Mouse (Mus musculus): ENCODE measurements around the gene Dab2ip.

Dab2ip gene

DNA sequence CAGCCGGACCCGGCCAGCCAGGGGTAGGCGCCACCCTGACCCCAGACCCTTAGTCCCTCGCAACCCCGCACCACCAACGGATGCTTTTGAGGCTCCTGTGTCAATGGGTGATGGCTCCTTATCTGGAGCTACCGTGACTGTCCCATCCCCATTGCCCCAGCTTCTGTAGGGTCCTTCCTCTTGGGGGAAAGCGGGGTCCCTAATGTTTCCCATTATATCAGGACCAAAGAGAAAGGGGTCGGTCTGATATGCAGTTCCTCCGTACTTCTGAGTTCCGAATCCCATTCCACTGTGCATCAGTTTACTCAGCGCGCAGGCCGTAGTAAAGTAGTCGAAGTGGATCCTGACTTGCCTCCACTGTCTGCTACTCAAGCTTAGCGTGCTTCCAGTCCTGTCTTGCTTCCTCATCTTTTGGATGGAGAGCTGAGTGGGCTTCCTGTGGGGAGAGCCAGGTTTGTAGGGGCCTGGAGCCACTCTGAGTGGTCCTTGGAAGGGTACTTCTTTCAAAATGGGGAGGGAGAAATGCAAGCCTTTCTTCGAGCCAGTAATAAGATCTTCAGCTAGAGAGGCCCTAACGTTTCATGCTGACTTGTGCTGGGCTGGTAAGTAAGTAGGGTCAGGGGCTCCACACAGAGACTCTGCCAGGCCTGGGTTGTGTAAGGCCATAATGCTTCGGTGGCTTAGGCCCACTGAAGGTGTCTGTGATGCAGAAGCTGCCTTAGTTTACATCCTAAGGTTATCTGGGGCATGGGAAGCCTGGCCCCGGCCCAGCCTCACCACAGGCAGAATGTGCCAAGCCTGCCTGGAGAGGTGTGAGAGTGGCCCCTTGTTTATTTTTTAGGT, 64.4 kb downstream of the Dab2ip start:
- DNase-seq (ENCODE audit: low spot score in 2 of 2), result no peak

DNA sequence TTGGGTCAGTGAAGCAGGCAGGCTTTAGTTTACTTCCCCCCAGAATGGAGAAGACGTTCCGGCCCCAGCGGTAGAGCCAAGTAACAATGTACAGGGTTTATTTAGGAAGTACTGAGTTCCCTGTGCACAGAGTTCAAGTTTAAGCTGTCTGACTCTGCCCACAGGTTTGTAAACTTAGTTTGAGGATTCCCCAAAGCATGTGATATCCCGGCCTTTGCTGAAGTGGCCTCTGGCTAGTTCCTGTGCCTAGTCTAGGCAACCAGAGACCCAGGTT, 65.0 kb downstream of the Dab2ip start:
- DNase-seq (ENCODE audit: low spot score in 2 of 2), result no peak

DNA sequence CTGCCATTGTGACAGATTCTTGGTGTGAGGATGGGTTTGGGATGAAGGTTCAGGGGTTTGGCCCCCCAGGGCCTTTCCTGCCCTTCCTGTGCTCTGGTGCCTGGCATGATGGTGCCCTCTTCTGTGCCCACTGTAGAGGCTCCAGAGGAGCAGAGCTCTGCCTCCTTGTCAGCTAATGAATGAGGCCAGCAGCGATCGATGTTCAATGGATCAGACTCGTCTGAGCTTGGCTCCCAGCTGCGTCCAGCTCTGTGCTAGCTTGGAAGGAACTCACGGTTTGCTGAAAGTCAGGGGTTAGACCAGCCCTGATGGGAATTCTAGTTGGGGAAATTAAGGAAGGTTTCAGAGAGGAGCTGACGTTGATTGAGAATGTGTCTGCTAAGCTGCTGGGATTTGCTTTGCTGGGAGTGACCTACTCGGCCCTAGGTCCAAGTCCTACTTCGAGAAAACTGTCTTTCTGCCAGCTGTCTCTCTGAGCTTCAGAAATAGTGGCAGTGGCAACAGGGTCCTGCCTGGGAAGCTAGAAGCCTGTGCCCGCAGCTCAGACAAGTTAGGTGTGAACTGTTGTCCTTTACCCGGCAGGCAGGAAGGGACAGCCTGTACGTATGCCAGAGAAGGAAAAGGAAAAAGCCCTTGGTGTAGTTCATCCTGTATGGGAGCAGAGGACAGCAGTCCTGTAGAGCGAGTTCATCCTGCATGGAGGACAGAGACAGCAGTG, 65.5 kb downstream of the Dab2ip start:
- no peak for DNase-seq (ENCODE audit: low spot score in 2 of 2)

DNA sequence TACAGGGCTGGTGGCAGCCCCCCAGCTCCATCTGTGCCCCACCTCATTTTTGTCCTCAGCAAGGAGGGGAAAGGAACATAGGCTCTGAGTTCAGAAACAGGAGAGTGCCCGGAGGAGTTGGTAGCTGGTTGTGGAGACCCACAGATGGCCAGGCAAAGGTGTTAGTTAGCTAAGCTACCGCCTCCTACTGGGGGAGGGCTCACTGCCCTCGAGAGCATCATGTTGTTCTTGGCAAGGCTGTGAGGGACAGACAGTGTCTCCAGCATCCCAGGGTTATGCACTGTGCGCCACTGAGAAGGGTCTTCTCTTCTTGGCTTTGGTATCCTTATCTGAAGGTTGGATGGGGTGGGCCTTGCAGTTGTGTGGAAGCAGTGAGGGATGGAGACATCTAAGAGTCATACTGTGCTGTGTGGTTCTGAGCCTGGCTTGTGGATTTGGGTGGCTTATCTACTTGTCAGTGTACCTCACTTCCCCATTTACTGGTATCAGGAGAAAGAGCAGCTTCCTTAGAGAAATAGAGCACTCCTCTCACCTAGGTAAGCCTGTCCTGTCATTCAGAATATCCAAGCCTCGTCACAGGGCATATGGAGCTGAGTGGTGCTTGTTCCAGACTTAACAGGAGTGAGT, 66.4 kb downstream of the Dab2ip start:
- DNase-seq (ENCODE audit: low spot score in 2 of 2), result no peak

DNA sequence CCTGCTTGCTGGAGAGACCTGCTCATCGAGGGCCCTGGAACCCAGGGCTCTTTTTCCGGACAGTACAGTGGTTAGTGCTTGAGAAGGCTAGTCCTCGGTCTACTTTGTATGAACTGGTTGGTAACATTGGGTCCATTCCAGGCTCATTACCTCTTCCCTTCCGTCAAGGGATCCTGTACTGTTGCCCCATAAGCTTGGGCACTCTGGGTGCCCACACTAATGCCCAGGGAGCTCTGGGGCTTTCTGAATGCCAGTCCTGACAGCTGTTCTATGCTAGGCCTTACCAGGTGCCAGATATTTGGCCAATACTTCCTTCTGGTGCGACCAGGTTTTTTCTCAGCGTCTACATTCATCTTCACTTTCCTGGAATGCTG, 66.9 kb downstream of the Dab2ip start:
- DNase-seq (ENCODE audit: low spot score in 2 of 2), result no peak

DNA sequence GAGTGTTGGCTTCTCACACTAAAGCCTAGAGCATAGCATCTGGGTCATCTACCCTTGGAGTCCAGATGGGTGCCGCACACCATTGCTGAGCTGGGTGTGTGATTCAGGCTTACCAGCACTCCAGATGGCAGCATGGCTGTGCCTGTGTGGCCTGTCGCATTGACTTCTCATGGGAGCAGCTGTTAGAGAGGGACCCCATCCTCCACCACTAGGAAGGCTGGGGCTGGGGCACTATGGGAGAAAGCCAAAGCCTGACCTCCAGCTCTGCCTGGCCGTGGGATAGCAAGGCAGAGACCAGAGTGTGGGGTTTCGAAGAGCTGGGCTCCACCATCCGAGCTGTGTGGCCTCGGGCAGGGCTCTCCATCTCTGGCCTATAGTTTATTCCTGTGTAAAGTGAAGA, 67.5 kb downstream of the Dab2ip start:
- no peak for DNase-seq (ENCODE audit: low spot score in 2 of 2)

DNA sequence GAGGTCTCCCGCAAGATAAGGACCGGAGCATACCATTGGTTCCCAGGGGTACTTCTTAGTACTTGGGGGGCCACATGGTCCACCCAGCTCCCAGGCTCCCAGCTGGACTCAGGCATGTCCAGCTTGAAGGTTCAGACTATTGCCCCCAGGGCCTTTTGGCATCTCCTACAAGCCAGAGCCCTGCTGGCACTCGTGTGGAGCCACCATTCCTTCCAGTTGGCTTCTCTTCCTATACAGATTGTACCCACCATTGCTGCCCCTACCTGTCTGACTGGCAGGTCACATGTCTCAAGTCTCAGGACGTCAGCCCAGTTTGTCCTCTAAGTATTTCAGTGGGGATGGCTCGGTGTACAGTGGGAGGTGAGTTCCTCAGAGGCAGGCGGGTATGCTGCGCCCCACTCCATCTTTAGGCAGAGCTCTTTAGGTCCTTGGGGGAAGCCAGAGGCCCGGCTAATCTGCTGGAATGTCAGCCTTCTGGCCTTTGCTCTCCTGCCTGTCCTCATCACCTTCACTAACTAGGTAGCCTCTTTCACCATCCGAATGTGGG, 68.2 kb downstream of the Dab2ip start:
- DNase-seq (ENCODE audit: low spot score in 2 of 2), result no peak

DNA sequence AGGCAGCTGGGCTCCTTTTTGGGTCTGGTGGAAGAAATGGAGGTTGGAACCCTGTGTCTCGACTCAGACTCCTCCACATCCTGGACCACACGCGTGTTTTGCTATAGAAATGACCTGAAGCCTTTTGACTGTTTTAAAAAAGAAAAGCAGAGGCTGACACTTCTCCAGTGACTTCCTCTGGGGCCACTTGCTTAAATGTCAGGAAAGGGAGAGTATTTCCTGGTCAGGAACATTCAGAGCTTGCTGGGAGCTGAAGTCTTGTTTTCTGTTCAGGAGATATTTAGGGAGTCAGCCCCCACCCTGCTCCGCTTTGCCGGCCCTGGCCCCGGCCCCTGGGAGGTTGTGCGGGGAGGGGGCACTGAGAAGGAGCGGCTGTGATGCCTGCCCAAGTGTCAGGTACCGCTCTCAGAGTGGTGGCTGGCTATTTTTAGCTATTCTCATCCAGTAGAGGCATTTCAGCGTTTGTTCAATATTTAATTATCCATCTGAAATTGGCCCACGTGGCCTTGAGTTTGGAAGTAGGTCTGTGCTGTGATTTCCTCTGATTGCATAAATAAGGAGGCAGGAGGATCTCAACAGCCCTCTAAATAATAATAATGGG, 69.3 kb downstream of the Dab2ip start:
- no peak for DNase-seq (ENCODE audit: low spot score in 2 of 2)

DNA sequence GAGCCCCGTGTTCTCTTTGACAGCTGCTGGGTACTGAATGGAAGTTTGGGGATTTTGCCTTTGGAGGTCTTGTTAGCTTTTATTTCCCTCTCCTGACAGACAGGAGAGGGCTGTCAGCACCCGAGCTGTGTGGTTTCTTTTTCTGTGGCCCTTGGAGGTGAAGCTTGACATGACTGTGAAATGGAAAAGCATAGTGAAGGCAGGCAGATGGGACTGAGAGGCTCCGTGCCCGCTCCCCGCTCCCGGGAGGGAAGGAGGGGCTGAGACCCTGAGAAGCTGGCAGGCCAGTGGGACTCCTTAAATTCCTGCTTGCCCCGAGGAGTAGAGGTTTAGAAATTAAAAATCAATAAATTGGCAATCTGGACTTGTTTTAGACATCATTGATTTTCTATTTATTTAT, 70.0 kb downstream of the Dab2ip start:
- no peak for DNase-seq (ENCODE audit: low spot score in 2 of 2)

DNA sequence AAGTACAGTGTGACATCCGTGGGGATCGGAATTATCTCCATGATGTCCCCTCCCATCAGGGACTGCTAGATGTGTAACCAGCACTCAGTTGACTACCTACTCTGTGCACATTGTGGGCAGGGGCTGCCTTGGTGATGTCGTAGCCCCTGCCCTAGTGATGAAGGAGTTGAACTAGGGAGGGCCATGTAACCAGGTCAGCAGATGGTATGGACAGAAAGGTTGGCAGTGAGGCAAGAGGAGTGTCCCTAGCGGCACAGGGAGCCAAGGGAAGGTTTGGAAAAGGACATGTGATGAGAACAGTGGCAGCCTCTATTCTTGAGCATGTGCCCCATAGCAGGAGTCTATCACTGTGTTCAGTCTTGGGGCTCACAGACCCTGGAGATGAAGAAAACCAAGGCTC, 70.6 kb downstream of the Dab2ip start:
- DNase-seq (ENCODE audit: low spot score in 2 of 2), result no peak

DNA sequence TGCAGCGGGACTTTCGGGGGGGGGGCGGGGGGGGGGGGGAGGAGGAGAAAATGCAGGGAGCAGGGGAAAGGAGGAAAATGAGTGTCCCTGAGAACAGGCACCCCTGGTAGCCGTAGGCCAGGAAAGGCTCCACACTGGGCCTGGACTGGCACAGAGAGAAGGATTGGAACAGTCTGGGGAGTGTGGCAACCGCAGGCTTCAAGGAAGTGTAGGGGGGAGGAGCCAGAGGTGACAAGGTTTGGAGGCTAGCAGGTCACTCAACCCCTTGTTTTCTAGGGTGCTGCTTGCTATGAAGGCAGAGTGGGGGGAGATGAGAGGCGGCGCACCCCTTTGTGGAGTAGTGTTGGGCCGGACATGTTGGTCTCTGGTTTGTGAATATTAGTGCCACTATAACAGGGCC, 71.1 kb downstream of the Dab2ip start:
- DNase-seq (ENCODE audit: low spot score in 2 of 2), result no peak

DNA sequence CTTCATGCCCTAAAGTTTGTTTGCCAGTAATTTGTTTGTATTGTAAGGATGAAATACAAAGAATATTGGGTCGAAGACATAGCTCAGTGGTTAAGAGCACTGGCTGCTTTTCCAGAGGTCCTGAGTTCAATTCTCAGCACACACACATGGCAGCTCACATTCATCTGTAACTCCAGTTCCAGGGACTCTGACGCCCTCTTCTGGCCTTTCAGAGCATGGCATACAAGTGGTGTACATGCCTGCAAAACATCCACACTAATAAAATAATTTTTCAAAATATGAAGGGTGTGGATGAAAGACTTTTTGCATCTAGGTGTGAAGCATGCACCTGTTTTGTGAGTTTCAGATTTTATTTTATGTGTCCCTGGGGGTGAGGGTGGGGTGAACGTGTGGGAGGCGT, 75.3 kb downstream of the Dab2ip start:
- no peak for DNase-seq (ENCODE audit: low spot score in 2 of 2)

DNA sequence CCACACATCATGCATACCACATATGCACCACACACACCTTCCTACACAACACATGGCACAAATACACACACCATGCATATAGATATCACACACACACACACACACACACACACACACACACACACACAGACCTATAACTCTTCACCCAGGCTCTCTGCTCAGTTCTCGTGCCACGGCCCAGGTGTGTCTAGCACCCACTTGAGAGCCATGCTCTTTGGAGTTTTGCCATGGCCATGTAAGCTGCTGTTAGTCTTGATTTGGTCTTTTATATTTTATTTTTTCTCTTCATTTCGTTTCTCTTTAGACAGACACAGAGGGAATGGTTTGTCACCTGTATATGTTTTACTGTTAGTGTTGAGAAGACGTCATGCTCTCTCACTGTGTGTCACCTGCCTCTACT, 76.9 kb downstream of the Dab2ip start:
- DNase-seq (ENCODE audit: low spot score in 2 of 2), result no peak

DNA sequence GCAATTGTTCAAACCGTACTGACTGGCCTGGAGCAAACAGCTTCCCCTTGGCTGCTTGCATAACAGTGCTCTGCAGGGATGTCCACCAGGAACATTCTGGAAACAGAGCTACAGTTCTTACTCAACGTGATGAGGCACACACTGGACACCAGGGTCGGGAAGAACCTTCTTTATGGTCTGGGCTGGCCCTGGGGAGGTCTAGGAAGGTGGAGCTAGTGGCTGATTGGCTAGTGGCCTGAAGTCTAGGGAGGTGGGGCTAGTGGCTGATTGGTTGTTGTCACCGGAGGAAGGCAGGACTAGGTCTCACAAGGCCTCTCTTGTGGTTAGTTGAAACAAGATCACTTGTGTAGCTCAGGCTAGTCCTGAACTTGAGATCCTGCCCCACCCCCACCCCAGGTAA, 77.5 kb downstream of the Dab2ip start:
- no peak for DNase-seq (ENCODE audit: low spot score in 2 of 2)

DNA sequence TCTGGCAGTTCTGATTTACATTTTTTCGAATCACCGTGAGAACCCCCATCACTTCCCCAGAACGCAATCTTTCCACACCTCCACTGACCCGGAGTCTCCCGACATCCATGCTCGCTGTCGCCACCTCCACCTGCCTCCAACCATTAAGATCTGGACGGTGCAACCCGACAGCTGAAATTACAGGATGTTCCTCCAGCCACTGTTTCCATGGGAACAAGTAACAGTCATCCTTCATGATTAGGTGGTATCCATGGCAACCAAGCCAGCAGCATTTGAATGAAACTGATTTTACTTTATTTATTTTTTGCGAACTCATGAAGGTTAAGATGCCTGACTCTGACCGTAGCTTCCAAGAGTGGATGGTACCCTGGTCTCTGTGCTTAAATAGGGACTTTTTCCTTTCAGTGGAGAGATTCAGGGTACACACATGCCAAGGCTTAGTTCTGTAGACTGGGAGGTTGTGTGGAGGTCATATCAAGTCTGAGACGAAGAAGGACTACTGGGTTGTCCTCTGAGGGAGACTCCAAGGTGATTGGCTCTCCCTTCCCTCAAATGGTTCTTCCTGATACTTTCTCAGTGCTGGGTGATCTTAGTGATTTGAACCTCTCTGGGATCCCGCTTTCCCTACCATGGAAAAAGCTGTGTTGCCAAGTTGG, 79.9 kb downstream of the Dab2ip start:
- no peak for DNase-seq (ENCODE audit: low spot score in 2 of 2)

DNA sequence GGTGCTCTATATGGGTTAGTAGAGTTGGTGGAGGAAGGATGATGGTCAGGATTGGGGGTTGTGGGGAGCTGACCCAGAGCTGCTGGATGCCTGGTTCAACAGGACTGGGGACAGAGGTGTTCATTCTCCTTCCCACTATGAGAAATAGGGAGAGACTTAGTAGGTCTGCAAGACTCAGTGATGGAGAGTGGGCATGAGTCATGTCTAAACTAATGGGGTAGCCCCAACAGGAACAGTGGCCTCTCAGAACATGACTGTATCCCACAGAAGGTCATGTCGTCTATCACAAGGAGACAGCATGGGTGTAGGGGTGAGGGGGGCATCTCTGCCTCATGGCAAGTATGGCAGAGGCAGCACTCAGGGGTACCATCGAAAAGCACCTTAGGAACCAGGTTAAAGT, 81.7 kb downstream of the Dab2ip start:
- DNase-seq (ENCODE audit: low spot score in 2 of 2), result no peak

DNA sequence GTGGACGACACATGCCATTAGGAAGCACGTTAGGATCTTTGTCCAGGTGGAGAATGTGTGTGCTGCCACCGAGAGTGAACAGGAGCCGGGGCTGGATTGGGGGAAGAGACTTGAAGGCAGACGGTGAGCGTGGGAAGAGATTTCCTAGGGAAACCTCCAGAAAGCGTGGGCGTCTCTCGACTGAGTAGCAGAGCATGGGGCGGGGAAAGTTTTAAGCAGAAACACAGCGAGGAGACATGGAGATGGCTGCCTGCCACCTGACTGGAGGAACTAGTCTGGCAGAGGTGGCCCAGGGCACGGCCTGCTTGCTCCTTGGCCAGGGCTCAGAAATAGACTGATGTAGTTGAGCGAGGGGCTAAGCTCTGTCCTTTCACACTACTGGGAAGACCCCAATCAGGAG, 82.5 kb downstream of the Dab2ip start:
- no peak for DNase-seq (ENCODE audit: low spot score in 2 of 2)

DNA sequence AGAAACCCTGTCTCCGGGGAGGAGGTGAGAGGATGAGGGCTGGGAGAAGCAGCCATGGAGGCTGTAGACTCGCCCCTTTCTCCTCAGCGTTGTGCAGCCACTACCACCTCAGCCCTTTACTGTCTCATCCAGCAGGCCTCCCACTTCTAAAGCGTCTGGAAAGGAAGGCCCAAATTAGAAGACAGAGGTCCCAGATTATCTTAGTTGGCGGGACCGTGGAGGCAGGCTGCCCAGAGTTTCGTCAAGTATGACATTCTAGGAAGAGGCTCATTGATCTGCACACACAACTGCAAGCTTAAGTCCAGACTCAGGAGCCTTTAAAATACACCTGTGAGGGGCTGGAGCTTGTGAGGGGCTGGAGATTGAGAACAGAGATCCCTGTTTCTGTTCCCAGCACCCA, 84.2 kb downstream of the Dab2ip start:
- no peak for DNase-seq (ENCODE audit: low spot score in 2 of 2)

DNA sequence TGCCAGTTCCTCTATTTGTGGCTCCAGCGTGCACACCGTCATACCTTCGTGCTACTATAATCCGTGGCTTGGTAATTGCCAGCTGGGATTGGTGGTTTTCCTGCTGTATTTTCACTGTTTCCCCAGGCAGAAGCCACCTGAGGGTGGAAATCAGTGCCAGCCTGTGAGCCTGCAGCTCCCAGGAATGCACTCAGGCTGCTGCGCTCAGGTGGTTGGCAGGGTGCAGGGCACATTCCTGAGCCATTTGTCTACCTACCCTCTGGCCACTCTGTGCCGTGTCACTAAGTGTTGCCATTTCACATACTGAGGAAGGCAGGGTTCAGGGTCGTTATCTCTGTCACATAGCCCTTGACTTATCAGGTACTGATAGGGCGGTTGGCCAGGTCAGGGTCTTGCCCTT, 88.5 kb downstream of the Dab2ip start:
- DNase-seq (ENCODE audit: low spot score in 2 of 2), result no peak

DNA sequence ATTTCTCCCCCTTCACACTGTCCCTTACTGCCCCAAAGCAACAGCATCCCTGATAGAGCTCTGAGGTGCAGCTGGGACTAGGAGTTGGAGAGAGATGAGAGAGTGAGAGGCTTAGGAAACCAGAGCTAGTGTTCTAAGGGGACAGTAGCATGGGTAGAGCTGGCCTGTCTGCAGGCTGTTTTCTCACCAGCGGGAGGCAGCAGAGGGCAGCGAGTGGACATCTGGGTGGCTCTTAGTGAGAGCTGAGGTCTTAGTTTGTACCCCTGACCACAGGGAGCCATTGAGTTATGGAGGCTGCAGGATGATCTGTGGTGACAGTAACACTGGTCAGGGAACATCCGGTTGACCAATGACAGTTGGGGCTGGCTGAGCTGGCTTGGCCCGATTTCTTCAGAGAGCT, 91.6 kb downstream of the Dab2ip start:
- DNase-seq (ENCODE audit: low spot score in 2 of 2), result peak; percentile 46 to 84

DNA sequence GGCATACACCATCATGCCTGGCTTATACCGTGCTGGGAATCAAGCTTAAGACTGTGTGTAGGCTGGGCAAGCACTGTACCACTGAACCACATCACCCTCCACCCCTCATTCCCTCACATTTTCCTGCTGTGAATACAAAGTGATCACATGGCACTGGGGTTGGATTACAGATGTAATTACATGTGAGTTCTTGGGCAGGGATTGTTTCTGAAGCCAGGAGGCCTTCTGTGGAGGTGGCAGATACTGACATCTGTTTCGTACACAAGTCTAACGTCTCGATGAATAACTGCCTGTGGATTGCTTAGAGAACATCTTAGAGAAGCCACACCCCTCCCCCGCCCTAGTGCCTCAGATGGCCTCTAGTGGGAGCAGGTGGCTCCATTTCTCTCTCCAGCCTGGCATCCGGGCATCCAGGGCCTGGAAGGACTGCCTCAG, 93.2 kb downstream of the Dab2ip start:
- DNase-seq (ENCODE audit: low spot score in 2 of 2), result peak in 1 of 2 experiments; percentile 48

DNA sequence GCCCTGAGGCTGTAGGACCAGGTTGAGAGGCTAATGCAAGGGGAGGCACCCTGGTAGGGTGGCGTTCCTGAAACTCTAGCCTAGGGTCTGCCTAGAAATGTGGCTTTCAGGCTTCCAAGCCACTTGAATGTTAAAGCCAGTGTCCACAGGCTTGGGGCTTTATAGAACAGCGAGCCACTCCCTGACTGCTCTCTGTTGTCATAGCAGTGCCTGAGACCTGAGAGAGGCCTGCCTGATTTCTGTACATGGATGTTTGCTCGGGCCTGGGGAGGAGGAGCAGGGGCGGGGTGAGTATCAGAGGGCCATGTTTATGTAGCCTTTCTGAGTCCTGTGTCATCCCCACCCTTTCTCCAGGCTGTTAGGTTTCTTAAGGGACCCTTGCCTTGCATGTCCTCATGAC, 94.9 kb downstream of the Dab2ip start:
- no peak for DNase-seq (ENCODE audit: low spot score in 2 of 2)
